Mouse (Mus musculus): ENCODE results near the gene Pla2g6. TPM values are rescaled to one million over a fixed set of nuclear protein-coding genes. Genes with fewer than 3 reads are reported as not detected.

Pla2g6 gene
- polyA plus RNA-seq, 1 experiment from 2014 or later: 15.6 TPM

GRCm38 (mm10) chr15:79280209-79280608 lies 48.0 kb downstream of the Pla2g6 start:
- Histone ChIP-seq H3K4me3 (replicated peaks; ENCODE audit: low read length) (no peak overlapping the region), H3K36me3 (ENCODE audit: control insufficient read depth, insufficient read depth, low read length) (no peaks in the 10 kb centered on the region), H3K9me3 (replicated peaks; ENCODE audit: control insufficient read depth, low read length) (no peaks in the 10 kb centered on the region), H3K9ac (ENCODE audit: low read length) (no peak overlapping the region), H3K4me1 (ENCODE audit: control insufficient read depth, insufficient read depth, low read length) (peaks cover 13% of the 10 kb centered on the region; the same call in 1 of the 2 replicates), H3K27me3 (ENCODE audit: control insufficient read depth, insufficient read depth, low read length) (no peaks in the 10 kb centered on the region), H3K4me2 (ENCODE audit: low read depth, low read length) (no peak overlapping the region), H3K27ac (ENCODE audit: low read length) (no peak overlapping the region)
- WGBS: 22% methylated on average over 6 of the region's 6 CpGs
- no peak for ATAC-seq (ENCODE audit: insufficient read depth, low FRiP score)

DNA sequence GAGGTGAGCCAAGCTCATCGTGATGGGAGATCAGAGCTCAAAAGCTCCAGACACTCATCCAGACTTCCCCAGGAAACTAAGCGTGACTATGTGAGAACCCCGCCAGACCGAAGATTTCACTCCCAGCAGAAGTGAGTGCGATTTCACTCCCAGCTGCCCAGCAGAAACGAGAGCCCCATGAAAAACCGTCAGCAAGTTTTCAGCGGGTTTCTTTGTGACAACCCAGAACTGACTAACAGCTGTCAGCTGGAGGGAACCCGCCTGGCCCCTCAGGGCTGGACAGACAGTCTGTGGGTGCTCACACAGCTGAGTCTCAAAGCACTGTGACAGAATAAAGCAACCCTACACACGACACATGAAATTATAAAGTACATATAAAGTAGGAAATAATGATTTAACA lies 50.5 kb downstream of the Pla2g6 start:
- H3K9ac ChIP-seq (ENCODE audit: low read length): no peak overlapping the region
- 61% methylated on average over 10 of the region's 10 CpGs for WGBS
- H3K36me3 ChIP-seq (ENCODE audit: control insufficient read depth, insufficient read depth, low read length): no peaks in the 10 kb centered on the region
- no peak overlapping the region for H3K27ac ChIP-seq (ENCODE audit: low read length)
- H3K4me1 ChIP-seq (ENCODE audit: control insufficient read depth, insufficient read depth, low read length): peaks cover 13% of the 10 kb centered on the region; the same call in 1 of the 2 replicates
- ATAC-seq (ENCODE audit: insufficient read depth, low FRiP score): no peak
- no peak overlapping the region for H3K4me3 ChIP-seq (replicated peaks; ENCODE audit: low read length)
- H3K9me3 ChIP-seq (replicated peaks; ENCODE audit: control insufficient read depth, low read length): no peaks in the 10 kb centered on the region
- no peaks in the 10 kb centered on the region for H3K27me3 ChIP-seq (ENCODE audit: control insufficient read depth, insufficient read depth, low read length)
- H3K4me2 ChIP-seq (ENCODE audit: low read depth, low read length): no peak overlapping the region

DNA sequence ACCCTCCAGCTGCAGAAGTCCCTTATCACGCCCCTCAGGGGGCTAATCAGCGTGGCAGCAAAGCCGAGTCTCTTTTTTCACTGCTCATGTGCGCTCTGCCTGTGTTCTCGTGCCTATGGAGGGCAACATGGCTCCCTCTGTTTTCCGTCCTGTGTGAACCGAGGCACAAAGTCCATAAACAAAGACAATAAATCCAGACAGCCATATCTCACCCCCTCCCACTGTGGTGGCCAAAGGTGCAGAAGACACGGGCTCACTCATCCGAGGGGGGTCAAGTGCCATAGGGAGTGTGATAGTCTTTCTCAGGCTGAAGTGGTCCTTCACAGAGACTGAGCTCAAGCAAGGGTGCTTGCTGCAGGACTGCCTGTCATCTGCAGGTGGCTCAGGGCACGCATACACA lies 55.2 kb downstream of the Pla2g6 start:
- no peak overlapping the region for H3K9ac ChIP-seq (ENCODE audit: low read length)
- peaks cover 12% of the 10 kb centered on the region for H3K4me1 ChIP-seq (ENCODE audit: control insufficient read depth, insufficient read depth, low read length)
- H3K4me2 ChIP-seq (ENCODE audit: low read depth, low read length): no peak overlapping the region
- ATAC-seq (ENCODE audit: insufficient read depth, low FRiP score): no peak
- H3K27me3 ChIP-seq (ENCODE audit: control insufficient read depth, insufficient read depth, low read length): no peaks in the 10 kb centered on the region
- no peaks in the 10 kb centered on the region for H3K9me3 ChIP-seq (replicated peaks; ENCODE audit: control insufficient read depth, low read length)
- H3K27ac ChIP-seq (ENCODE audit: low read length): no peak overlapping the region
- WGBS: 62% methylated on average over 10 of the region's 10 CpGs
- H3K4me3 ChIP-seq (replicated peaks; ENCODE audit: low read length): no peak overlapping the region
- H3K36me3 ChIP-seq (ENCODE audit: control insufficient read depth, insufficient read depth, low read length): no peaks in the 10 kb centered on the region

- Histone ChIP-seq H3K27ac (ENCODE audit: low read length) (no peak overlapping the region), H3K4me2 (ENCODE audit: low read depth, low read length) (peak overlapping the region; percentile 67), H3K9ac (ENCODE audit: low read length) (peak overlapping the region; percentile 61), H3K27me3 (ENCODE audit: control insufficient read depth, insufficient read depth, low read length) (no peaks in the 10 kb centered on the region), H3K4me3 (replicated peaks; ENCODE audit: low read length) (peak overlapping the region; percentile 41), H3K9me3 (replicated peaks; ENCODE audit: control insufficient read depth, low read length) (no peaks in the 10 kb centered on the region), H3K36me3 (ENCODE audit: control insufficient read depth, insufficient read depth, low read length) (no peaks in the 10 kb centered on the region), H3K4me1 (ENCODE audit: control insufficient read depth, insufficient read depth, low read length) (peaks cover 12% of the 10 kb centered on the region)
- 12% methylated on average over 17 of the region's 17 CpGs for WGBS
- ATAC-seq (ENCODE audit: insufficient read depth, low FRiP score): 0 out of 2 replicates have a peak, but pooled peaks have one; percentile 7
These were observed 57.0 kb downstream of the Pla2g6 start for GRCm38 (mm10) chr15:79271124-79271746.

DNA sequence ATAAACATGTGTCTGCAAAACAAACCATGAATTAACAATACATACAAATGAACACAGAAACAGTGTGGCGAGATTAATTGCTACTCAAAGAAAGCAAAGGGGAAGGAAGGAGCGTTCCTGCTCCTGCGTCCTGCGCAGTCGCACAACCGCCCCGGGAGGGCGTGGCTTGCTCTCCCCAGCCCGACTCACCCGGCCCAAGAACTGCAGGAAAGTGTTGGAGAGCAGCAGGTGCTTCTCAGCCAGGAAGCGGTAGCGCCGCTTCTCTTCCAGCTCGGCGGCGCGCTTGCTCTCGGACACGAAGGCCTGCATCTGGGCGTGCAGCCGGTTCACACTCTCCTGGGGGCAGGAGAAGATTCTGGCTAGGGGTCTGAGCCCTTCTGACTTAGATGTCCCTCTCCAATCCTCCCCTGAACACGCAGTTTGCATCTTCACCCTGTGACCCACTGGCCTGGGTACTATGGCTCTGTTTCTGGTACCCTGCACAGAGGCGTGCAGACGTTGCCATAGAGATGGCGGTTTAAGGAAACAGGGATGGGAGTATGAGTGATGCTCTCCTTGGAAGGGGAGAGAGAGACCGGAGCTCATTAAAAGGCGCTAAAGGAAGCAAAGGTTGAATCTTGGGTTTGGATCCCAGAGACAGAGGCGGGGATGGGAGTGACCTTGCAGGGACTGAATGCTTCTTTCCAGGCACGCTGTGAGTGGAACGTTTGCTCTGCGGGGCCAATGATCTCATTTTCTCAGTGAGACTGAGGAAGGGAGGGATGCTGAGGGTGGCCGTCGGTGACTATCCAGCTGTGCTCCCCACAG lies 57.7 kb downstream of the Pla2g6 start:
- WGBS: 3% methylated on average over 33 of the region's 33 CpGs
- Histone ChIP-seq H3K9ac (ENCODE audit: low read length) (peak overlapping the region; percentile 61), H3K27me3 (ENCODE audit: control insufficient read depth, insufficient read depth, low read length) (no peaks in the 10 kb centered on the region)

GRCm38 (mm10) chr15:79268521-79268920 lies 59.7 kb downstream of the Pla2g6 start:
- no peak overlapping the region for H3K27ac ChIP-seq (ENCODE audit: low read length)
- no peak for ATAC-seq (ENCODE audit: insufficient read depth, low FRiP score)

More for the DNA sequence above, 57.7 kb downstream of the Pla2g6 start:
- Histone ChIP-seq H3K36me3 (ENCODE audit: control insufficient read depth, insufficient read depth, low read length) (no peaks in the 10 kb centered on the region), H3K4me2 (ENCODE audit: low read depth, low read length) (peak overlapping the region; percentile 67), H3K9me3 (replicated peaks; ENCODE audit: control insufficient read depth, low read length) (no peaks in the 10 kb centered on the region), H3K4me1 (ENCODE audit: control insufficient read depth, insufficient read depth, low read length) (peaks cover 12% of the 10 kb centered on the region), H3K27ac (ENCODE audit: low read length) (peak overlapping the region; percentile 60), H3K4me3 (replicated peaks; ENCODE audit: low read length) (peak overlapping the region; percentile 41)
- ATAC-seq (ENCODE audit: insufficient read depth, low FRiP score): peak; percentile 72; the same call in 1 of the 2 replicates

DNA sequence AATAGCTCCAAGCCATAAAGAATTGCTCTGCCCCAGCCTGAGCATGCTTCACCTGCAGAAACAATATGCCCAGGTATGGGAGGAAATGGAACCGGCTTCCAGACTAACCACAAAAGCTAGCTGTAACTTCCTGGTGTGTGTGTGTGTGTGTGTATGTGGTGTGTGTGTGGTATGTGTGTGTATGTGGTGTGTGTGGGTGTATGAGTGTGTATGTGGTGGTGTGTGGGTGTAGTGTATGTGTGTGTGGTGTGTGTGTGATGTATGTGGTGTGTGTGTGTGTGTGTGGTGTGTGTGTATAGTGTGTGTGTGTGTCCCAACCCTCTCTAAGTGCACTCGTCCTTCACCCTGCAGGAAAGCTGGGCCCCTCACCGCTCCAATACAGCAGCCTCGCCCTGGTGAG lies 62.8 kb downstream of the Pla2g6 start:
- 52% methylated on average over 4 of the region's 4 CpGs for WGBS
- Histone ChIP-seq H3K4me1 (ENCODE audit: control insufficient read depth, insufficient read depth, low read length) (peaks cover 8% of the 10 kb centered on the region), H3K27me3 (ENCODE audit: control insufficient read depth, insufficient read depth, low read length) (peaks cover 16% of the 10 kb centered on the region; the same call in 1 of the 2 replicates), H3K9ac (ENCODE audit: low read length) (no peak overlapping the region), H3K9me3 (replicated peaks; ENCODE audit: control insufficient read depth, low read length) (no peaks in the 10 kb centered on the region), H3K4me3 (replicated peaks; ENCODE audit: low read length) (no peak overlapping the region), H3K4me2 (ENCODE audit: low read depth, low read length) (no peak overlapping the region), H3K27ac (ENCODE audit: low read length) (no peak overlapping the region), H3K36me3 (ENCODE audit: control insufficient read depth, insufficient read depth, low read length) (no peaks in the 10 kb centered on the region)
- ATAC-seq (ENCODE audit: insufficient read depth, low FRiP score): no peak

More at GRCm38 (mm10) chr15:79268521-79268920, 59.7 kb downstream of the Pla2g6 start:
- H3K4me1 ChIP-seq (ENCODE audit: control insufficient read depth, insufficient read depth, low read length): peaks cover 12% of the 10 kb centered on the region
- WGBS: 21% methylated on average over 1 of the region's 1 CpGs
- H3K4me2 ChIP-seq (ENCODE audit: low read depth, low read length): no peak overlapping the region
- H3K9me3 ChIP-seq (replicated peaks; ENCODE audit: control insufficient read depth, low read length): no peaks in the 10 kb centered on the region
- H3K36me3 ChIP-seq (ENCODE audit: control insufficient read depth, insufficient read depth, low read length): no peaks in the 10 kb centered on the region
- no peak overlapping the region for H3K4me3 ChIP-seq (replicated peaks; ENCODE audit: low read length)
- no peaks in the 10 kb centered on the region for H3K27me3 ChIP-seq (ENCODE audit: control insufficient read depth, insufficient read depth, low read length)
- no peak overlapping the region for H3K9ac ChIP-seq (ENCODE audit: low read length)

DNA sequence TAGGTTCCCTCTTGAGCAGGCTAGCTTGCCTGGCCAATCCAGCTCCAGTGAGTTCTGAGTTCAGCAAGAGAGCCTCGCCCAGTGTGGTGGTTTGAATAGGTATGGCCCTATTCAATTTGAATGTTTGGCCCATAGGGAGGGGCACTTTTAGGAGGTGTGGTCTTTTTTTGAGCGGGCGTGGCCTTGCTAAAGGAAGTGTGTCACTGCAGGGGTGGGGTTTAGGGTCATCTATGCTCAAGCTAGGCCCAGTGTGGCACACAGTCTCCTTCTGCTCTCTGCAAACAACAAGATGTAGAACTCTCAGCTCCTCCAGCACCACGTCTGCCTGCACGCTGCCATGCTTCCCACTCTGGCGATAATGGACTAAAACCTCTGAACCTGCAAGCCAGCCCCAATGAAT lies 64.5 kb downstream of the Pla2g6 start:
- H3K4me2 ChIP-seq (ENCODE audit: low read depth, low read length): no peak overlapping the region
- no peak overlapping the region for H3K27ac ChIP-seq (ENCODE audit: low read length)
- peaks cover 7% of the 10 kb centered on the region; the same call in 1 of the 2 replicates for H3K4me1 ChIP-seq (ENCODE audit: control insufficient read depth, insufficient read depth, low read length)
- H3K36me3 ChIP-seq (ENCODE audit: control insufficient read depth, insufficient read depth, low read length): no peaks in the 10 kb centered on the region
- no peak overlapping the region for H3K4me3 ChIP-seq (replicated peaks; ENCODE audit: low read length)
- H3K9me3 ChIP-seq (replicated peaks; ENCODE audit: control insufficient read depth, low read length): no peaks in the 10 kb centered on the region
- 88% methylated on average over 6 of the region's 6 CpGs for WGBS
- no peak overlapping the region for H3K9ac ChIP-seq (ENCODE audit: low read length)
- ATAC-seq (ENCODE audit: insufficient read depth, low FRiP score): no peak
- H3K27me3 ChIP-seq (ENCODE audit: control insufficient read depth, insufficient read depth, low read length): peaks cover 23% of the 10 kb centered on the region; the same call in 1 of the 2 replicates

DNA sequence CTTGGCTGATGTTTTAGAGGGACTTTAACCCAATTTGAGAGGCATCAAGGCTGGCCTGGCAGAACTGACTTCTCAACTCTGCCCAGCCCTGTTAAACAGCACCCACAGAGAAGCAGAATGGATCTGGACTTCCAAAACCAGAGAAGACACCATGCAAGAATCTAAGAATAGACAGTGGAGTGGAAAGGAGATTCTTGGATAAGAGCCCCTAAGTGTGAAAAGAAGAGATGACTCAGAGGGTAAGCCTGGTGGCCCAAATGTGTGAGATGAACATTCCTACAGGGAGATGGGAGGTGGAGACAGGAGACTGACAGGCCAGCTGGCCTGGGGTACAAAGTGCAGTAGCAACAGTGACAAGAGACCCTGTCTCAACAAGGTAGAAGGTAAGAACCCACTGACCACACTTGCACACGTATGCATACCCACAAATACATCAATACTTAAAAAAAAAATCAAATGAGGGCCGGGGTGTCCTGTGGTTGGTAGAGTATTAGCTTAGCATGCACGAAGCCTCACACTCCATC lies 65.3 kb downstream of the Pla2g6 start:
- no peaks in the 10 kb centered on the region for H3K36me3 ChIP-seq (ENCODE audit: control insufficient read depth, insufficient read depth, low read length)

More for the DNA sequence above, 65.3 kb downstream of the Pla2g6 start:
- ATAC-seq (ENCODE audit: insufficient read depth, low FRiP score): no peak
- H3K9me3 ChIP-seq (replicated peaks; ENCODE audit: control insufficient read depth, low read length): no peaks in the 10 kb centered on the region
- peaks cover 23% of the 10 kb centered on the region; the same call in 1 of the 2 replicates for H3K27me3 ChIP-seq (ENCODE audit: control insufficient read depth, insufficient read depth, low read length)
- no peak overlapping the region for H3K4me2 ChIP-seq (ENCODE audit: low read depth, low read length)
- H3K9ac ChIP-seq (ENCODE audit: low read length): no peak overlapping the region
- H3K4me1 ChIP-seq (ENCODE audit: control insufficient read depth, insufficient read depth, low read length): peaks cover 7% of the 10 kb centered on the region; the same call in 1 of the 2 replicates
- no peak overlapping the region for H3K27ac ChIP-seq (ENCODE audit: low read length)
- no peak overlapping the region for H3K4me3 ChIP-seq (replicated peaks; ENCODE audit: low read length)
- 91% methylated on average over 3 of the region's 3 CpGs for WGBS

Data from stomach, embryonic 16.5 days (tissue).